13 mouse cellular contexts compared by ENCODE assay signal in genomic region chr10:80215048-80215772, GRCm38 (mm10). TPM values are rescaled to one million over a fixed set of nuclear protein-coding genes. Genes with fewer than 3 reads are reported as not detected.
DNase-seq lines count a peak whose midpoint lies in the region; ATAC-seq lines count a peak whose summit lies in the region.
"Had no signal": no experiment of that assay in that cellular context is flagged by ENCODE, and none has a peak within 500 bp of the region (broad histone marks: within the 10 kb centered on the region; RNA-seq: fewer than 3 reads in every experiment).

No protein-coding gene starts in this region.

- WGBS in kidney, embryonic 15.5 days = 29% methylated on average over 16 of the region's 16 CpGs
- WGBS in embryonic facial prominence, embryonic 10.5 days = 19% methylated on average over 16 of the region's 16 CpGs
- 8% methylated on average over 16 of the region's 16 CpGs for WGBS in midbrain, embryonic 14.5 days
- WGBS in intestine, embryonic 16.5 days = 35% methylated on average over 16 of the region's 16 CpGs

- peak overlapping the region; percentile 18; the same call in 1 of the 2 replicates for H3K4me2 ChIP-seq in kidney, embryonic 15.5 days
- H3K4me2 ChIP-seq in midbrain, embryonic 14.5 days (ENCODE audit: low read length) = peak overlapping the region; percentile 2; the same call in 1 of the 2 replicates
- H3K4me2 ChIP-seq in intestine, embryonic 16.5 days (ENCODE audit: low read depth, low read length) = no peak overlapping the region

- no peaks in the 10 kb centered on the region for H3K9me3 ChIP-seq in kidney, embryonic 15.5 days (replicated peaks)
- no peaks in the 10 kb centered on the region for H3K9me3 ChIP-seq in embryonic facial prominence, embryonic 10.5 days
- H3K9me3 ChIP-seq in midbrain, embryonic 14.5 days (ENCODE audit: control insufficient read depth, low read length) = no peaks in the 10 kb centered on the region
- no peaks in the 10 kb centered on the region for H3K9me3 ChIP-seq in intestine, embryonic 16.5 days (ENCODE audit: control insufficient read depth, low read length)

- no peaks in the 10 kb centered on the region for H3K27me3 ChIP-seq in kidney, embryonic 15.5 days
- peaks cover 11% of the 10 kb centered on the region; the same call in 1 of the 2 replicates for H3K27me3 ChIP-seq in embryonic facial prominence, embryonic 10.5 days (replicated peaks; ENCODE audit: low read depth, poor library complexity, severe bottlenecking)
- no peaks in the 10 kb centered on the region for H3K27me3 ChIP-seq in midbrain, embryonic 14.5 days (ENCODE audit: control insufficient read depth, insufficient read depth, low read length)
- H3K27me3 ChIP-seq in intestine, embryonic 16.5 days (replicated peaks; ENCODE audit: control insufficient read depth, insufficient read depth, low read length) = no peaks in the 10 kb centered on the region
- H3K27me3 ChIP-seq: Patski had no signal

- no peak overlapping the region for H3K27ac ChIP-seq in kidney, embryonic 15.5 days
- H3K27ac ChIP-seq in embryonic facial prominence, embryonic 10.5 days (replicated peaks) = peak overlapping the region; percentile 57
- peak overlapping the region; percentile 60 for H3K27ac ChIP-seq in midbrain, embryonic 14.5 days (replicated peaks; ENCODE audit: low read depth, low read length)
- H3K27ac ChIP-seq in intestine, embryonic 16.5 days (ENCODE audit: low read length) = no peak overlapping the region
- H3K27ac ChIP-seq: gastrocnemius, adult 2 months; left cerebral cortex, adult 2 months had no signal

- 0 out of 2 replicates have a peak, but pooled peaks cover 4% of the 10 kb centered on the region for H3K4me1 ChIP-seq in kidney, embryonic 15.5 days
- peaks cover 17% of the 10 kb centered on the region for H3K4me1 ChIP-seq in embryonic facial prominence, embryonic 10.5 days
- peaks cover 11% of the 10 kb centered on the region; the same call in 1 of the 2 replicates for H3K4me1 ChIP-seq in midbrain, embryonic 14.5 days (ENCODE audit: control insufficient read depth, insufficient read depth, low read length)
- no peaks in the 10 kb centered on the region for H3K4me1 ChIP-seq in intestine, embryonic 16.5 days (ENCODE audit: control insufficient read depth, insufficient read depth, low read length)

- DNase-seq in kidney, postnatal 36 days = no peak
- DNase-seq in embryonic facial prominence, embryonic 10.5 days (ENCODE audit: low spot score) = no peak
- peak; percentile 58 for DNase-seq in midbrain, embryonic 14.5 days
- no peak for DNase-seq in right cerebral cortex, postnatal 4 days
- DNase-seq in layer of hippocampus, adult 8-10 months (ENCODE audit: low spot score in 2 of 2) = no peak
- DNase-seq: gastrocnemius, adult 2 months; kidney, adult 18-20 months; right cerebral cortex, postnatal 14 days had no signal

- H3K9ac ChIP-seq in kidney, embryonic 15.5 days = no peak overlapping the region
- peak overlapping the region; percentile 17; the same call in 1 of the 2 replicates for H3K9ac ChIP-seq in midbrain, embryonic 14.5 days (replicated peaks; ENCODE audit: low read length)
- H3K9ac ChIP-seq in intestine, embryonic 16.5 days (ENCODE audit: low read depth, low read length) = no peak overlapping the region

- no peaks in the 10 kb centered on the region for H3K36me3 ChIP-seq in kidney, embryonic 15.5 days
- H3K36me3 ChIP-seq in embryonic facial prominence, embryonic 10.5 days (replicated peaks) = no peaks in the 10 kb centered on the region
- no peaks in the 10 kb centered on the region for H3K36me3 ChIP-seq in midbrain, embryonic 14.5 days (ENCODE audit: control insufficient read depth, insufficient read depth, low read length)
- H3K36me3 ChIP-seq in intestine, embryonic 16.5 days (ENCODE audit: control insufficient read depth, insufficient read depth, low read length) = no peaks in the 10 kb centered on the region

- no peak overlapping the region for H3K4me3 ChIP-seq in kidney, embryonic 15.5 days (replicated peaks)
- 0 out of 2 replicates have a peak overlapping the region, but pooled peaks have one; percentile 8 for H3K4me3 ChIP-seq in embryonic facial prominence, embryonic 10.5 days
- no peak overlapping the region for H3K4me3 ChIP-seq in midbrain, embryonic 14.5 days (replicated peaks; ENCODE audit: low read depth, low read length)
- no peak overlapping the region for H3K4me3 ChIP-seq in intestine, embryonic 16.5 days (ENCODE audit: low read length)
- H3K4me3 ChIP-seq: gastrocnemius, adult 2 months; left cerebral cortex, adult 2 months had no signal

- ATAC-seq in kidney, embryonic 15.5 days (replicated peaks; ENCODE audit: low FRiP score) = no peak
- ATAC-seq in granulocyte monocyte progenitor cell, adult 5-6 weeks (replicated peaks; ENCODE audit: poor library complexity, severe bottlenecking) = peak; percentile 59
- ATAC-seq in midbrain, embryonic 14.5 days (ENCODE audit: low FRiP score, low TSS enrichment) = no peak
- no peak for ATAC-seq in intestine, embryonic 16.5 days
- ATAC-seq: Patski had no signal

RNA-seq across cellular contexts. Expression of gene Mum1, which starts 11.0 kb away (rescaled TPM):
- polyA plus RNA-seq in kidney, embryonic 15.5 days (2015; fragmentation: Nextera tagmentation; extraction: Ambion mirVana) = 74.8 and 75.5 TPM in 2 replicates
- 95.9 and 98.1 TPM in 2 replicates for polyA plus RNA-seq in embryonic facial prominence, embryonic 10.5 days (2016; fragmentation: Nextera tagmentation; extraction: Ambion mirVana)
- total RNA-seq in granulocyte monocyte progenitor cell, adult 5-6 weeks (2014; fragmentation: Nextera tagmentation) = 52.6 and 53.1 TPM in 2 replicates
- 30.6 and 31.0 TPM in 2 replicates for total RNA-seq in granulocyte monocyte progenitor cell, adult 5-6 weeks (2017)
- polyA plus RNA-seq in midbrain, embryonic 14.5 days (2014; fragmentation: Nextera tagmentation; extraction: Ambion mirVana) = 51.5 and 65.4 TPM in 2 replicates
- 40.9 and 42.4 TPM in 2 replicates for polyA plus RNA-seq in intestine, embryonic 16.5 days (2015; fragmentation: Nextera tagmentation; extraction: Ambion mirVana)
- total RNA-seq in layer of hippocampus, adult 8-10 months (2022) = 10 to 100 TPM; 44.5 to 51.5 (median 45.6) TPM

RNA-seq across cellular contexts. Expression of gene Ndufs7, which starts 33.7 kb away (rescaled TPM):
- 376 and 387 TPM in 2 replicates for polyA plus RNA-seq in kidney, embryonic 15.5 days (2015; fragmentation: Nextera tagmentation; extraction: Ambion mirVana)
- 303 and 309 TPM in 2 replicates for polyA plus RNA-seq in embryonic facial prominence, embryonic 10.5 days (2016; fragmentation: Nextera tagmentation; extraction: Ambion mirVana)
- total RNA-seq in granulocyte monocyte progenitor cell, adult 5-6 weeks (2014; fragmentation: Nextera tagmentation) = 109 and 191 TPM in 2 replicates
- 97.9 and 124 TPM in 2 replicates for total RNA-seq in granulocyte monocyte progenitor cell, adult 5-6 weeks (2017)
- polyA plus RNA-seq in midbrain, embryonic 14.5 days (2014; fragmentation: Nextera tagmentation; extraction: Ambion mirVana) = 274 and 323 TPM in 2 replicates
- polyA plus RNA-seq in intestine, embryonic 16.5 days (2015; fragmentation: Nextera tagmentation; extraction: Ambion mirVana) = 604 and 616 TPM in 2 replicates
- total RNA-seq in layer of hippocampus, adult 8-10 months (2022) = 100 to 1,000 TPM; 190 to 206 (median 201) TPM

RNA-seq across cellular contexts. Expression of gene Efna2, which starts 35.9 kb away (rescaled TPM):
- 15.4 and 17.0 TPM in 2 replicates for polyA plus RNA-seq in kidney, embryonic 15.5 days (2015; fragmentation: Nextera tagmentation; extraction: Ambion mirVana)
- 45.2 and 50.1 TPM in 2 replicates for polyA plus RNA-seq in embryonic facial prominence, embryonic 10.5 days (2016; fragmentation: Nextera tagmentation; extraction: Ambion mirVana)
- total RNA-seq in granulocyte monocyte progenitor cell, adult 5-6 weeks (2014; fragmentation: Nextera tagmentation) = not detected in 2 replicates
- total RNA-seq in granulocyte monocyte progenitor cell, adult 5-6 weeks (2017) = 0.05 TPM in 1 of 2 replicates, not detected in the other
- polyA plus RNA-seq in midbrain, embryonic 14.5 days (2014; fragmentation: Nextera tagmentation; extraction: Ambion mirVana) = 41.9 and 50.1 TPM in 2 replicates
- 7.4 and 8.1 TPM in 2 replicates for polyA plus RNA-seq in intestine, embryonic 16.5 days (2015; fragmentation: Nextera tagmentation; extraction: Ambion mirVana)
- total RNA-seq in layer of hippocampus, adult 8-10 months (2022) = 1 to 10 TPM; 7.4 to 8.3 (median 7.9) TPM

RNA-seq across cellular contexts. Expression of gene 1600002K03Rik, which starts 42.5 kb away (rescaled TPM):
- polyA plus RNA-seq in kidney, embryonic 15.5 days (2015; fragmentation: Nextera tagmentation; extraction: Ambion mirVana) = 11.2 and 13.2 TPM in 2 replicates
- 10.8 and 12.0 TPM in 2 replicates for polyA plus RNA-seq in embryonic facial prominence, embryonic 10.5 days (2016; fragmentation: Nextera tagmentation; extraction: Ambion mirVana)
- 17.2 and 43.4 TPM in 2 replicates for total RNA-seq in granulocyte monocyte progenitor cell, adult 5-6 weeks (2014; fragmentation: Nextera tagmentation)
- total RNA-seq in granulocyte monocyte progenitor cell, adult 5-6 weeks (2017) = 11.2 and 11.5 TPM in 2 replicates
- polyA plus RNA-seq in midbrain, embryonic 14.5 days (2014; fragmentation: Nextera tagmentation; extraction: Ambion mirVana) = 5.7 and 9.9 TPM in 2 replicates
- 23.6 TPM in 2 replicates for polyA plus RNA-seq in intestine, embryonic 16.5 days (2015; fragmentation: Nextera tagmentation; extraction: Ambion mirVana)
- 1 to 10 TPM; 1.8 to 9.0 (median 6.2) TPM for total RNA-seq in layer of hippocampus, adult 8-10 months (2022)

RNA-seq across cellular contexts. Expression of gene Gamt, which starts 45.6 kb away (rescaled TPM):
- 34.2 and 37.0 TPM in 2 replicates for polyA plus RNA-seq in kidney, embryonic 15.5 days (2015; fragmentation: Nextera tagmentation; extraction: Ambion mirVana)
- polyA plus RNA-seq in embryonic facial prominence, embryonic 10.5 days (2016; fragmentation: Nextera tagmentation; extraction: Ambion mirVana) = 24.4 and 25.0 TPM in 2 replicates
- 4.8 and 6.9 TPM in 2 replicates for total RNA-seq in granulocyte monocyte progenitor cell, adult 5-6 weeks (2014; fragmentation: Nextera tagmentation)
- total RNA-seq in granulocyte monocyte progenitor cell, adult 5-6 weeks (2017) = 3.1 and 5.7 TPM in 2 replicates
- polyA plus RNA-seq in midbrain, embryonic 14.5 days (2014; fragmentation: Nextera tagmentation; extraction: Ambion mirVana) = 15.1 and 16.7 TPM in 2 replicates
- 91.0 and 106 TPM in 2 replicates for polyA plus RNA-seq in intestine, embryonic 16.5 days (2015; fragmentation: Nextera tagmentation; extraction: Ambion mirVana)
- 10 to 100 TPM; 22.4 to 34.7 (median 27.9) TPM for total RNA-seq in layer of hippocampus, adult 8-10 months (2022)

Comparison
In these comparisons a context has a peak if more than half of its experiments do, and no peak if none do; other contexts are left out.
1. H3K27ac ChIP-seq: peak in embryonic facial prominence, embryonic 10.5 days (single experiment) and midbrain, embryonic 14.5 days (single experiment); none in kidney, embryonic 15.5 days (single experiment) and intestine, embryonic 16.5 days (single experiment).